Mouse (Mus musculus): Measurements from ENCODE around the gene Klf12.

DNA sequence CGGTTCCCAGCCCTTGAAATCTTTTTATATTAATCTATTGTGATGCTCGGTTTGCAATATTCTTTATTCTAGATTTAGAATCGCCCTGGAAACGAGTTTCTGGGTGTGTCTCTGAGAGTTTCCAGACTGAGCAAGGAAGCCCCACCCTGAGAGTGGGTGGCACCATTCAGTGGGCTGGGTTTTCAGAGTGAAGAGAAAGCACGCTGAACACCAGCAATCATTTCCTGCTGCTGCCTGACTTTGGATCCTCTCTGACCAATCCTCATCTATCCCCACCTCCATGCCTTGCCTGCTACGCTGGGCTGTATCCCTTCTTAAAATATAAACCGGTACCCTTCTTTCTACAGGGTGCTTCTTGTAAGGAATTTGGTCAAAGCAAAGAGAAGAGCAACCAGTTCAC is 71.4 kb downstream of the Klf12 start:
- TF ChIP-seq CTCF (IDR thresholded peaks at IDR 0.05; ENCODE audit: borderline replicate concordance, extremely low read depth, insufficient read depth, insufficient read length), result no peak
- TF ChIP-seq POLR2A (IDR thresholded peaks at IDR 0.05; ENCODE audit: borderline replicate concordance, extremely low read depth, insufficient read depth, insufficient read length, poor library complexity, severe bottlenecking), result no peak
